Mouse (Mus musculus) intestine, postnatal 0 days (tissue): ENCODE data around the gene Pih1d1. TPM values are rescaled to one million over a fixed set of nuclear protein-coding genes. Genes with fewer than 3 reads are reported as not detected.
A peak's percentile ranks its signal among the peaks of the same experiment; 100 is the strongest.
"Not testable (repeated sequence)": the region's sequence is repeated elsewhere in the genome, so short reads cannot be mapped to it uniquely, and the experiment has no call there.

ENCODE experiments used
- ATAC-seq: fragments of 200-750 bp; cut with Nextera tagmentation; 2 replicates; pipeline ENCODE4 v1.8.0; 2017; ENCODE audit warnings: mild to moderate bottlenecking, moderate TSS enrichment, moderate library complexity
- H3K27ac ChIP-seq: fragments of 300-500 bp; sonication (generic); 2 replicates; pipeline ENCODE4 v1.5.1; 2014; ENCODE audit warnings: mild to moderate bottlenecking, low read depth, low read length, moderate library complexity
- H3K27me3 ChIP-seq: fragments of 300-500 bp; sonication (generic); replicated peaks from 2 replicates; pipeline ENCODE4 v1.6.1; 2014; ENCODE audit warnings: low read length, mixed read lengths; ENCODE audit not compliant: control insufficient read depth, insufficient read depth
- H3K36me3 ChIP-seq: fragments of 300-500 bp; sonication (generic); 2 replicates; pipeline ENCODE4 v1.6.1; 2014; ENCODE audit warnings: mild to moderate bottlenecking, moderate library complexity; ENCODE audit not compliant: control insufficient read depth, insufficient read depth
- H3K4me1 ChIP-seq: fragments of 300-500 bp; sonication (generic); replicated peaks from 2 replicates; pipeline ENCODE4 v1.6.1; 2014; ENCODE audit warnings: antibody characterized with exemption, low read length, mixed read lengths; ENCODE audit not compliant: control insufficient read depth, insufficient read depth
- H3K4me2 ChIP-seq: fragments of 300-500 bp; sonication (generic); replicated peaks from 2 replicates; pipeline ENCODE4 v1.6.1; 2014; ENCODE audit warnings: low read depth, mild to moderate bottlenecking, moderate library complexity
- H3K4me3 ChIP-seq: fragments of 300-500 bp; sonication (generic); 2 replicates; pipeline ENCODE4 v1.5.1; 2014; ENCODE audit warnings: low read depth, low read length
- H3K9ac ChIP-seq: fragments of 300-500 bp; sonication (generic); 2 replicates; pipeline ENCODE4 v1.6.1; 2014; ENCODE audit warnings: mild to moderate bottlenecking, low read depth, low read length
- H3K9me3 ChIP-seq: fragments of 300-500 bp; sonication (generic); 2 replicates; pipeline ENCODE4 v1.6.1; 2016; ENCODE audit warnings: mixed run types; ENCODE audit not compliant: control insufficient read depth
- CTCF ChIP-seq: sonication (generic); IDR thresholded peaks from 2 replicates; pipeline ENCODE4 v1.5.1; 2016; ENCODE audit warnings: low read depth, mild to moderate bottlenecking, control low read depth, antibody characterized with exemption, moderate library complexity
- WGBS: fragments of 180-500 bp; shearing (Covaris S2); extraction: QIAGEN DNeasy Blood & Tissue Kit; methylation state at CpG from one replicate; pipeline ENCODE4 v1.1.7; 2014; 5-methylcytosine and 5-hydroxymethylcytosine counted together
- polyA plus RNA-seq: library from polyadenylated mRNA; unstranded; fragments of >200 nt; fragmentation: Nextera tagmentation; extraction: Ambion mirVana; gene quantifications from 2 replicates; pipeline ENCODE4 v1.2.1, GENCODE M21; 2015

Pih1d1 gene
- polyA plus RNA-seq: 63.6 and 64.7 TPM in 2 replicates

GRCm38 (mm10) chr7:45154096-45154992, at the start of gene Pih1d1, which contains the start of gene Aldh16a1:
Gene Pih1d1, plus strand, starts transcription at chr7:45154303.
Gene Aldh16a1, minus strand, starts transcription at chr7:45154584.
- Histone ChIP-seq H3K27ac (peak within 1 kb of the TSS; percentile 94), H3K27me3 (no peaks in the 10 kb centered on the region), H3K4me3 (peak within 1 kb of the TSS; percentile 72), H3K9ac (peak within 1 kb of the TSS; percentile 85), H3K4me2 (peak within 1 kb of the TSS; percentile 68), H3K4me1 (peaks cover 8% of the 10 kb centered on the region; the same call in 1 of the 2 replicates), H3K9me3 (no peaks in the 10 kb centered on the region), H3K36me3 (peaks cover 24% of the 10 kb centered on the region)
- peak; percentile 92 for ATAC-seq
- 3% methylated on average over 69 of the region's 69 CpGs for WGBS
- TF ChIP-seq CTCF: peak; percentile 77

- Histone ChIP-seq H3K9me3 (no peaks in the 10 kb centered on the region), H3K9ac (peak overlapping the region; percentile 37; the same call in 1 of the 2 replicates), H3K4me3 (no peak overlapping the region), H3K27me3 (no peaks in the 10 kb centered on the region), H3K36me3 (peaks cover 14% of the 10 kb centered on the region; the same call in 1 of the 2 replicates), H3K4me1 (no peaks in the 10 kb centered on the region; the same call in none of the 2 replicates), H3K27ac (peak overlapping the region; percentile 77), H3K4me2 (no peak overlapping the region)
- no peak for TF ChIP-seq CTCF
- WGBS: 81% methylated on average over 5 of the region's 5 CpGs
- no peak for ATAC-seq
These were observed 49.2 kb upstream of the Pih1d1 start for GRCm38 (mm10) chr7:45104941-45105340.

- no peak for TF ChIP-seq CTCF
- Histone ChIP-seq H3K4me1 (no peaks in the 10 kb centered on the region; the same call in none of the 2 replicates), H3K9ac (no peak overlapping the region), H3K9me3 (no peaks in the 10 kb centered on the region), H3K4me2 (no peak overlapping the region), H3K4me3 (no peak overlapping the region), H3K27ac (peak overlapping the region; percentile 77), H3K36me3 (peaks cover 14% of the 10 kb centered on the region; the same call in 1 of the 2 replicates), H3K27me3 (no peaks in the 10 kb centered on the region)
- WGBS: 36% methylated on average over 8 of the region's 8 CpGs
- ATAC-seq: peak; percentile 58
These were observed 48.6 kb upstream of the Pih1d1 start for GRCm38 (mm10) chr7:45105491-45105890.

GRCm38 (mm10) chr7:45106441-45106840, 47.7 kb upstream of the Pih1d1 start:
- no peak overlapping the region for H3K9ac ChIP-seq

GRCm38 (mm10) chr7:45107052-45107645, 47.0 kb upstream of the Pih1d1 start:
- TF ChIP-seq CTCF: no peak
- Histone ChIP-seq H3K4me3 (no peak overlapping the region), H3K36me3 (peaks cover 7% of the 10 kb centered on the region; the same call in 1 of the 2 replicates)

More at GRCm38 (mm10) chr7:45106441-45106840, 47.7 kb upstream of the Pih1d1 start:
- peak overlapping the region; percentile 77; the same call in 1 of the 2 replicates for H3K27ac ChIP-seq
- no peak overlapping the region for H3K4me2 ChIP-seq
- no peaks in the 10 kb centered on the region; the same call in none of the 2 replicates for H3K4me1 ChIP-seq
- TF ChIP-seq CTCF: no peak
- ATAC-seq: no peak
- WGBS: 63% methylated on average over 6 of the region's 6 CpGs
- no peak overlapping the region for H3K4me3 ChIP-seq
- no peaks in the 10 kb centered on the region for H3K27me3 ChIP-seq
- peaks cover 14% of the 10 kb centered on the region; the same call in 1 of the 2 replicates for H3K36me3 ChIP-seq
- no peaks in the 10 kb centered on the region for H3K9me3 ChIP-seq

GRCm38 (mm10) chr7:45110089-45110488, 44.0 kb upstream of the Pih1d1 start:
- H3K27me3 ChIP-seq, H3K4me1 ChIP-seq, H3K27ac ChIP-seq, H3K9ac ChIP-seq, ATAC-seq, H3K36me3 ChIP-seq, H3K4me3 ChIP-seq, H3K9me3 ChIP-seq, H3K4me2 ChIP-seq: not testable (repeated sequence)
- 85% methylated on average over 4 of the region's 4 CpGs for WGBS

More at GRCm38 (mm10) chr7:45107052-45107645, 47.0 kb upstream of the Pih1d1 start:
- no peak overlapping the region for H3K4me2 ChIP-seq
- no peak overlapping the region for H3K9ac ChIP-seq
- no peaks in the 10 kb centered on the region for H3K9me3 ChIP-seq
- 79% methylated on average over 5 of the region's 5 CpGs for WGBS
- ATAC-seq: no peak
- no peak overlapping the region; the same call in 1 of the 2 replicates for H3K27ac ChIP-seq
- H3K27me3 ChIP-seq: no peaks in the 10 kb centered on the region
- no peaks in the 10 kb centered on the region; the same call in 1 of the 2 replicates for H3K4me1 ChIP-seq
